Mouse (Mus musculus): ENCODE data around the gene Ntpcr. TPM values are rescaled to one million over a fixed set of nuclear protein-coding genes. Genes with fewer than 3 reads are reported as not detected.

Gene Ntpcr
- polyA plus RNA-seq, 1 experiment from 2014 or later: 39.8 TPM

DNA sequence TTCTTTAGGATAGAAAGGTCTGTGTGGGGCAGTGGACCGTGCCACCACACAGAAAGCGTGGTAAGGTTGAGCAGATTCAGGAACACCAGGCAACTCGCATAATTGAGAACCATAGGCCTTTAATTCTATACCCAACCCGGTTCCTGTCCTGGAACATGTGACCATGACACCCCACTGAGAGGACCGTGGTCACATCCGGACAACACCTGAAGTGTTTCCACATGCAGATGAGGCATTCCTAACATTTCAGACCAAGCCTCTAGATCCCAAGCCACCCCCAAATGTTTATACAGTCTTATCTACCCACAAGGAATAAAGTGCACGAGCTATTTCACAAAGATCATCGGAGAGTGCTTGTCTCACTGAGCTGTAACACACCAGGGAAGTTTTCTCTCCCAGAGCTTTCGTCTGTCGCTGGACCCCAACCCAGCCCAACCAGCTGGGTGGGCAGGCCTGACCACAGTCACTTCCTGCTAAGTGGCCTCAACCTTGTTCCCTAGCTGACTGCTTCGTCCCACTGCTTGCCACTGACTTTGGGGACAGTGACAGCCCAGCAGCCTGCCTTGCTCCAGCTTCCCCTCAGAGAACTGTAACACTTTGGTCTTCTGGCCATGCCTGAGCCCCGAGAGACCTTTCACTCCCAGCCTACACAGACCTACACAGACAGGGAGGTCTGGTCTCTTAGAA is 47.9 kb downstream of the Ntpcr start:
- no peaks in the 10 kb centered on the region for H3K36me3 ChIP-seq (ENCODE audit: control insufficient read depth, insufficient read depth, low read length)
- no peak overlapping the region for H3K27ac ChIP-seq (ENCODE audit: low read depth, low read length)
- no peak overlapping the region for H3K4me3 ChIP-seq (ENCODE audit: low read depth, low read length)
- no peaks in the 10 kb centered on the region for H3K27me3 ChIP-seq (ENCODE audit: control insufficient read depth, insufficient read depth, low read length)
- H3K4me2 ChIP-seq (ENCODE audit: low read depth, low read length): no peak overlapping the region
- H3K9ac ChIP-seq (replicated peaks; ENCODE audit: low read depth, low read length): no peak overlapping the region
- no peak for ATAC-seq (ENCODE audit: low read depth)
- WGBS: 77% methylated on average over 12 of the region's 12 CpGs
- H3K9me3 ChIP-seq (ENCODE audit: control insufficient read depth, low read length): no peaks in the 10 kb centered on the region
- H3K4me1 ChIP-seq (ENCODE audit: control insufficient read depth, insufficient read depth, low read length): no peaks in the 10 kb centered on the region

DNA sequence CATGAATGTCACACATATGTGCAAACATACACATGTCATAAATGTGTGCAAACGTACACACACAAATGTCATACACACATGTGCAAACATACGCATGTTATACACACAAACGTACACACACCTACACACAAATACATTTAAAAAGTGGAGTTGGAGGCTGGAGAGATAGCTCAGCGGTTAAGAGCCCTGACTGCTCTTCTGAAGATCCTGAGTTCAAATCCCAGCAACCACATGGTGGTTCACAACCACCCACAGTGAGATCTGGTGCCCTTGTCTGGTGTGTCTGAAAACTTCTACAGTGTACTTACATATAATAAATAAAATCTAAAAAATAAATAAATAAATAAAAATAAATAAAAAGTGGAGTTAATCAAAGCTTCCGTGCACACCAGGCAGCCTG is 49.2 kb downstream of the Ntpcr start:
- no peaks in the 10 kb centered on the region for H3K36me3 ChIP-seq (ENCODE audit: control insufficient read depth, insufficient read depth, low read length)
- H3K27me3 ChIP-seq (ENCODE audit: control insufficient read depth, insufficient read depth, low read length): no peaks in the 10 kb centered on the region
- no peaks in the 10 kb centered on the region for H3K4me1 ChIP-seq (ENCODE audit: control insufficient read depth, insufficient read depth, low read length)
- no peak for ATAC-seq (ENCODE audit: low read depth)
- H3K4me3 ChIP-seq (ENCODE audit: low read depth, low read length): no peak overlapping the region
- no peak overlapping the region for H3K27ac ChIP-seq (ENCODE audit: low read depth, low read length)
- H3K9me3 ChIP-seq (ENCODE audit: control insufficient read depth, low read length): no peaks in the 10 kb centered on the region
- H3K4me2 ChIP-seq (ENCODE audit: low read depth, low read length): no peak overlapping the region
- H3K9ac ChIP-seq (replicated peaks; ENCODE audit: low read depth, low read length): no peak overlapping the region
- WGBS: 93% methylated on average over 5 of the region's 5 CpGs

DNA sequence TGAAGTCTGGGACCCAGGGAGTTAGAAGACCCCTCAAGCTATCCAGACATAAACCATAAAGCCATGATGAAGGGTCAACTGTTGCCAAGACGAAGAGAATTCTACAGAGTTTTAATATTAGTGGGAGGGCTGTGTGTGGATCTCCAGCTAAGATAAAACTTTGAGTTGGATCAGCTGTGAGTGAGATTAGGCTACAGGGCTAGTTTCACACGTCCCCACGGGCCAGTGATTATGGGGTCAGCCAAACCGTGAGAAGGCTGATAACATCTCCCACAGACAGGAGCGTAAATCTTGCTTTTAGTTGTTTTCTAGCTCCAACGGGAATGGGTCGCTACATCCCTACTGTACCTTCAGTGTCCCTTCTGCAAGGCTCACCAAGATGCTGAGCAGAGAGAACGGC is 49.9 kb downstream of the Ntpcr start:
- Histone ChIP-seq H3K4me3 (ENCODE audit: low read depth, low read length) (no peak overlapping the region), H3K27me3 (ENCODE audit: control insufficient read depth, insufficient read depth, low read length) (no peaks in the 10 kb centered on the region), H3K36me3 (ENCODE audit: control insufficient read depth, insufficient read depth, low read length) (no peaks in the 10 kb centered on the region), H3K9me3 (ENCODE audit: control insufficient read depth, low read length) (no peaks in the 10 kb centered on the region), H3K4me2 (ENCODE audit: low read depth, low read length) (no peak overlapping the region), H3K27ac (ENCODE audit: low read depth, low read length) (no peak overlapping the region), H3K4me1 (ENCODE audit: control insufficient read depth, insufficient read depth, low read length) (no peaks in the 10 kb centered on the region), H3K9ac (replicated peaks; ENCODE audit: low read depth, low read length) (no peak overlapping the region)
- ATAC-seq (ENCODE audit: low read depth): no peak
- 67% methylated on average over 8 of the region's 8 CpGs for WGBS

GRCm38 (mm10) chr8:125782161-125782560 is 52.4 kb downstream of the Ntpcr start:
- WGBS: 64% methylated on average over 3 of the region's 3 CpGs
- no peaks in the 10 kb centered on the region for H3K4me1 ChIP-seq (ENCODE audit: control insufficient read depth, insufficient read depth, low read length)

GRCm38 (mm10) chr8:125786886-125787285 is 57.1 kb downstream of the Ntpcr start:
- H3K27me3 ChIP-seq (ENCODE audit: control insufficient read depth, insufficient read depth, low read length): no peaks in the 10 kb centered on the region
- ATAC-seq (ENCODE audit: low read depth): no peak
- WGBS: 85% methylated on average over 7 of the region's 7 CpGs

More at GRCm38 (mm10) chr8:125782161-125782560, 52.4 kb downstream of the Ntpcr start:
- Histone ChIP-seq H3K36me3 (ENCODE audit: control insufficient read depth, insufficient read depth, low read length) (no peaks in the 10 kb centered on the region), H3K9me3 (ENCODE audit: control insufficient read depth, low read length) (no peaks in the 10 kb centered on the region), H3K27me3 (ENCODE audit: control insufficient read depth, insufficient read depth, low read length) (no peaks in the 10 kb centered on the region), H3K27ac (ENCODE audit: low read depth, low read length) (no peak overlapping the region), H3K4me2 (ENCODE audit: low read depth, low read length) (no peak overlapping the region), H3K4me3 (ENCODE audit: low read depth, low read length) (no peak overlapping the region), H3K9ac (replicated peaks; ENCODE audit: low read depth, low read length) (no peak overlapping the region)
- ATAC-seq (ENCODE audit: low read depth): no peak

DNA sequence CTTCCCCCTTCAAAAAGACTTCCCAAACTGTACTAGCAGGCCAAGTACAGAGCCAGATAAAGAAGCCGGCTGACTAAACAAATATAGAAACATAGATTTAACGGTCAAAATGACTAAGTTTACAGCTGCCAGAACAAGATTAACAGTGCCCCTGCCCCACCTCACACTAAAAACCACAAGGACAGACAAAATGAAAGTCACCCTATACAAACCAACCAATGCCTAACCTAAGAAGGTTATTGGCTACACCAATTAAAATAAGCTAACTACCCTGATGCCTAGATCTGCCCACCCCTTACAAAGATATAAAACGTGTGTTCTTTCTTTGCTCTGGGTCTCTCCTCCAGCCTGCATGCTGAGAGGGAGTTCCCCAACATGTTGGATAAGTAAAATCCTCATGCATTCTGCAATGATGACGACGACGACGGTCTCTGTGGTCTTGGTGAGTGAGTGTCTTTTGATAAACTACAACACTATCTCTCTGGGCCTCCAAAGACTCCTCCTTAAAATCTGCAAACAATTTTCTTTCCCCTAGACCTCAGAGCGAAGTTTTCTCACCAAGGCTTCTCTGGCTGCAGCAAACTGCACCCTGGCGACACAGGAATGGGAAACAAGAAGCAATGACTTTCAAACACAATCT is 63.2 kb downstream of the Ntpcr start:
- H3K9me3 ChIP-seq (ENCODE audit: control insufficient read depth, low read length): no peaks in the 10 kb centered on the region
- H3K27me3 ChIP-seq (ENCODE audit: control insufficient read depth, insufficient read depth, low read length): no peaks in the 10 kb centered on the region
- no peak overlapping the region for H3K9ac ChIP-seq (replicated peaks; ENCODE audit: low read depth, low read length)
- WGBS: 79% methylated on average over 9 of the region's 9 CpGs
- ATAC-seq (ENCODE audit: low read depth): no peak
- H3K4me1 ChIP-seq (ENCODE audit: control insufficient read depth, insufficient read depth, low read length): no peaks in the 10 kb centered on the region
- H3K4me3 ChIP-seq (ENCODE audit: low read depth, low read length): no peak overlapping the region
- H3K4me2 ChIP-seq (ENCODE audit: low read depth, low read length): no peak overlapping the region
- no peaks in the 10 kb centered on the region for H3K36me3 ChIP-seq (ENCODE audit: control insufficient read depth, insufficient read depth, low read length)
- H3K27ac ChIP-seq (ENCODE audit: low read depth, low read length): no peak overlapping the region

More at GRCm38 (mm10) chr8:125786886-125787285, 57.1 kb downstream of the Ntpcr start:
- no peaks in the 10 kb centered on the region for H3K9me3 ChIP-seq (ENCODE audit: control insufficient read depth, low read length)
- no peaks in the 10 kb centered on the region for H3K36me3 ChIP-seq (ENCODE audit: control insufficient read depth, insufficient read depth, low read length)
- H3K9ac ChIP-seq (replicated peaks; ENCODE audit: low read depth, low read length): no peak overlapping the region
- no peak overlapping the region for H3K4me2 ChIP-seq (ENCODE audit: low read depth, low read length)
- no peaks in the 10 kb centered on the region for H3K4me1 ChIP-seq (ENCODE audit: control insufficient read depth, insufficient read depth, low read length)
- H3K27ac ChIP-seq (ENCODE audit: low read depth, low read length): no peak overlapping the region
- H3K4me3 ChIP-seq (ENCODE audit: low read depth, low read length): no peak overlapping the region

GRCm38 (mm10) chr8:125795341-125795740 is 65.6 kb downstream of the Ntpcr start:
- no peaks in the 10 kb centered on the region for H3K36me3 ChIP-seq (ENCODE audit: control insufficient read depth, insufficient read depth, low read length)
- H3K27ac ChIP-seq (ENCODE audit: low read depth, low read length): no peak overlapping the region
- no peaks in the 10 kb centered on the region for H3K9me3 ChIP-seq (ENCODE audit: control insufficient read depth, low read length)
- H3K27me3 ChIP-seq (ENCODE audit: control insufficient read depth, insufficient read depth, low read length): no peaks in the 10 kb centered on the region
- H3K9ac ChIP-seq (replicated peaks; ENCODE audit: low read depth, low read length): no peak overlapping the region
- no peaks in the 10 kb centered on the region for H3K4me1 ChIP-seq (ENCODE audit: control insufficient read depth, insufficient read depth, low read length)
- WGBS: 78% methylated on average over 2 of the region's 2 CpGs
- no peak for ATAC-seq (ENCODE audit: low read depth)
- no peak overlapping the region for H3K4me2 ChIP-seq (ENCODE audit: low read depth, low read length)
- no peak overlapping the region for H3K4me3 ChIP-seq (ENCODE audit: low read depth, low read length)

- H3K4me2 ChIP-seq (ENCODE audit: low read depth, low read length): no peak overlapping the region
- 97% methylated on average over 2 of the region's 2 CpGs for WGBS
- ATAC-seq (ENCODE audit: low read depth): no peak
Observed at GRCm38 (mm10) chr8:125796970-125797369, 67.2 kb downstream of the Ntpcr start.

More at GRCm38 (mm10) chr8:125796970-125797369, 67.2 kb downstream of the Ntpcr start:
- no peaks in the 10 kb centered on the region for H3K9me3 ChIP-seq (ENCODE audit: control insufficient read depth, low read length)
- no peak overlapping the region for H3K27ac ChIP-seq (ENCODE audit: low read depth, low read length)
- H3K4me3 ChIP-seq (ENCODE audit: low read depth, low read length): no peak overlapping the region
- no peaks in the 10 kb centered on the region for H3K36me3 ChIP-seq (ENCODE audit: control insufficient read depth, insufficient read depth, low read length)
- H3K9ac ChIP-seq (replicated peaks; ENCODE audit: low read depth, low read length): no peak overlapping the region
- no peaks in the 10 kb centered on the region for H3K27me3 ChIP-seq (ENCODE audit: control insufficient read depth, insufficient read depth, low read length)
- no peaks in the 10 kb centered on the region for H3K4me1 ChIP-seq (ENCODE audit: control insufficient read depth, insufficient read depth, low read length)

All from neural tube, embryonic 14.5 days (tissue).